Mouse (Mus musculus) liver, embryonic 11.5 days (tissue): ENCODE results near the gene Wdr18. TPM values are rescaled to one million over a fixed set of nuclear protein-coding genes. Genes with fewer than 3 reads are reported as not detected.
"Not testable (repeated sequence)": the region's sequence is repeated elsewhere in the genome, so short reads cannot be mapped to it uniquely, and the experiment has no call there.

Source experiments
- ATAC-seq: fragments of 200-750 bp; cut with Nextera tagmentation; replicated peaks from 2 replicates; pipeline ENCODE4 v1.8.0; 2017; ENCODE audit warnings: moderate number of reproducible peaks, mild to moderate bottlenecking, moderate TSS enrichment, moderate library complexity; ENCODE audit not compliant: low FRiP score
- DNase-seq: peaks from one replicate; pipeline ENCODE4 v3.0.0-alpha.2; 2017; ENCODE audit warnings: low spot score
- H3K27ac ChIP-seq: fragments of 300-500 bp; sonication (generic); 2 replicates; pipeline ENCODE4 v1.5.1; 2014; ENCODE audit warnings: mild to moderate bottlenecking, low read depth, low read length, control low read depth
- H3K27me3 ChIP-seq: fragments of 300-500 bp; sonication (generic); replicated peaks from 2 replicates; pipeline ENCODE4 v1.6.1; 2014; ENCODE audit warnings: low read length, mixed read lengths; ENCODE audit not compliant: control insufficient read depth, insufficient read depth
- H3K36me3 ChIP-seq: fragments of 300-500 bp; sonication (generic); 2 replicates; pipeline ENCODE4 v1.6.1; 2014; ENCODE audit warnings: mild to moderate bottlenecking, low read length, moderate library complexity, mixed read lengths; ENCODE audit not compliant: control insufficient read depth, insufficient read depth
- H3K4me1 ChIP-seq: fragments of 300-500 bp; sonication (generic); replicated peaks from 2 replicates; pipeline ENCODE4 v1.6.1; 2014; ENCODE audit warnings: low read length, mixed read lengths; ENCODE audit not compliant: control insufficient read depth, insufficient read depth
- H3K4me2 ChIP-seq: fragments of 300-500 bp; sonication (generic); 2 replicates; pipeline ENCODE4 v1.6.1; 2014; ENCODE audit warnings: mild to moderate bottlenecking, control low read depth, moderate library complexity
- H3K4me3 ChIP-seq: fragments of 300-500 bp; sonication (generic); 2 replicates; pipeline ENCODE4 v1.5.1; 2014; ENCODE audit warnings: low read depth, low read length, control low read depth
- H3K9ac ChIP-seq: fragments of 300-500 bp; sonication (generic); 2 replicates; pipeline ENCODE4 v1.6.1; 2014; ENCODE audit warnings: low read depth, low read length, control low read depth
- H3K9me3 ChIP-seq: fragments of 300-500 bp; sonication (generic); 2 replicates; pipeline ENCODE4 v1.6.1; 2016; ENCODE audit warnings: low read length, inconsistent platforms, mixed read lengths; ENCODE audit not compliant: control insufficient read depth
- WGBS: fragments of 180-500 bp; shearing (Covaris S2); extraction: QIAGEN DNeasy Blood & Tissue Kit; methylation state at CpG from one replicate; pipeline ENCODE4 v1.1.7; 2014; 5-methylcytosine and 5-hydroxymethylcytosine counted together
- polyA plus RNA-seq: library from polyadenylated mRNA; unstranded; fragments of >200 nt; fragmentation: Nextera tagmentation; extraction: Ambion mirVana; gene quantifications from 2 replicates; pipeline ENCODE4 v1.2.1, GENCODE M21; 2014

The Wdr18 gene
- polyA plus RNA-seq, 1 experiment from 2014 or later = 164 TPM

DNA sequence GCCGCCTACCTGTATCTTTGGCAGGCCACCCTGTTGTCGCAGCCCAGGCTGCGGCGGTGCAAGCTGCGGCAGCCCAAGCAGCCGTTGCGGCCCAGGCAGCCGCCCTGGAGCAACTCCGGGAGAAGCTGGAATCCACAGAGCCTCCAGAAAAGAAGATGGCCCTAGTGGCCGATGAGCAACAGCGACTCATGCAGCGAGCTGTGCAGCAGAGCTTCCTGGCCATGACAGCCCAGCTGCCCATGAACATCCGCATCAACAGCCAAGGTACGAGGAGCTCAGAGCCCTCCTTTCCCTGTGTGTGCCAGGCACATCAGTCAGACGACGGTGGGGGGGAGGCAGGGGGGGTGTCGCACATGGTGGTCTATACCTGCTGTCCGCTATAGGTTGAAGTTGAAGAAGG lies 9.3 kb upstream of the Wdr18 start:
- ATAC-seq = no peak
- Histone ChIP-seq H3K4me3 (no peak overlapping the region), H3K27ac (no peak overlapping the region), H3K4me1 (peaks cover 22% of the 10 kb centered on the region), H3K4me2 (no peak overlapping the region), H3K36me3 (peaks cover 23% of the 10 kb centered on the region), H3K9me3 (no peaks in the 10 kb centered on the region), H3K9ac (no peak overlapping the region), H3K27me3 (no peaks in the 10 kb centered on the region)
- 87% methylated on average over 18 of the region's 18 CpGs for WGBS
- no peak for DNase-seq

GRCm38 (mm10) chr10:79953946-79954345 lies 6.0 kb upstream of the Wdr18 start:
- Histone ChIP-seq H3K9me3 (no peaks in the 10 kb centered on the region), H3K4me1 (peaks cover 5% of the 10 kb centered on the region; the same call in 1 of the 2 replicates), H3K36me3 (peaks cover 23% of the 10 kb centered on the region), H3K27me3 (no peaks in the 10 kb centered on the region), H3K4me3 (no peak overlapping the region), H3K27ac (no peak overlapping the region), H3K9ac (no peak overlapping the region), H3K4me2 (no peak overlapping the region)
- ATAC-seq (no peak), DNase-seq (no peak)
- WGBS = 81% methylated on average over 6 of the region's 6 CpGs

GRCm38 (mm10) chr10:79955691-79956090 lies 4.3 kb upstream of the Wdr18 start:
- Histone ChIP-seq H3K27ac (no peak overlapping the region), H3K9ac (no peak overlapping the region)
- 72% methylated on average over 9 of the region's 9 CpGs for WGBS

GRCm38 (mm10) chr10:79956643-79957154 lies 3.3 kb upstream of the Wdr18 start:
- DNase-seq (no peak), ATAC-seq (no peak)
- no peak overlapping the region for H3K27ac ChIP-seq
- peaks cover 13% of the 10 kb centered on the region for H3K4me1 ChIP-seq
- H3K36me3 ChIP-seq = peaks cover 6% of the 10 kb centered on the region; the same call in 1 of the 2 replicates
- no peaks in the 10 kb centered on the region for H3K27me3 ChIP-seq
- H3K9me3 ChIP-seq = no peaks in the 10 kb centered on the region
- WGBS = 40% methylated on average over 4 of the region's 4 CpGs
- H3K4me2 ChIP-seq = no peak overlapping the region
- H3K9ac ChIP-seq = no peak overlapping the region
- H3K4me3 ChIP-seq = no peak overlapping the region

More at GRCm38 (mm10) chr10:79955691-79956090, 4.3 kb upstream of the Wdr18 start:
- H3K4me3 ChIP-seq = no peak overlapping the region
- ATAC-seq (no peak), DNase-seq (no peak)
- H3K4me2 ChIP-seq = no peak overlapping the region
- peaks cover 6% of the 10 kb centered on the region for H3K4me1 ChIP-seq
- no peaks in the 10 kb centered on the region for H3K27me3 ChIP-seq
- H3K9me3 ChIP-seq = no peaks in the 10 kb centered on the region
- H3K36me3 ChIP-seq = peaks cover 8% of the 10 kb centered on the region

GRCm38 (mm10) chr10:79958140-79958816 lies 1.7 kb upstream of the Wdr18 start:
- H3K4me2 ChIP-seq = peak overlapping the region; percentile 51
- 0 out of 2 replicates have a peak overlapping the region, but pooled peaks have one; percentile 10 for H3K4me3 ChIP-seq
- DNase-seq (peak; percentile 82), ATAC-seq (no peak)
- WGBS = 17% methylated on average over 21 of the region's 21 CpGs
- peak overlapping the region; percentile 25; the same call in 1 of the 2 replicates for H3K9ac ChIP-seq
- peak overlapping the region; percentile 43 for H3K27ac ChIP-seq
- H3K27me3 ChIP-seq = no peaks in the 10 kb centered on the region
- peaks cover 13% of the 10 kb centered on the region for H3K4me1 ChIP-seq
- no peaks in the 10 kb centered on the region for H3K9me3 ChIP-seq
- peaks cover 20% of the 10 kb centered on the region for H3K36me3 ChIP-seq

DNA sequence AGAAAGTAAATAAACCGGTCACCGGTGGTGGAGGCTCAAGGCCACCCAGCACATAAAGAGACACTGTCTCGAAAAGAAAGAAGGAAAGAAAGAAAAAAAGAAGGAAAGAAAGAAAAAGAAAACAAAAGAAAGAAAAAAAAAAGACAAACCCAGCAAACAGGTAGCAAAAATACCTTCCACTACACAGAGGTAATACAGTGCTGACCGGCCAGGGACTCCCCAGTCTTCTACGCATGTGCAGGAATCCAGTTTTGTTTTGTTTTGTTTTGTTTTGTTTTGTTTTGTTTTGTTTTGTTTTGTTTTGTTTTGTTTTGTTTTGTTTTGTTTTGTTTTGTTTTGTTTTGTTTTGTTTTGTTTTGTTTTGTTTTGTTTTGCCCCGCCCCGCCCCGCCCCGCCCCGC lies 540 bp upstream of the Wdr18 start:
- WGBS = 39% methylated on average over 9 of the region's 10 CpGs
- H3K4me3 ChIP-seq = 0 out of 2 replicates have a peak overlapping the region, but pooled peaks have one; percentile 10
- H3K27ac ChIP-seq = not testable (repeated sequence)

DNA sequence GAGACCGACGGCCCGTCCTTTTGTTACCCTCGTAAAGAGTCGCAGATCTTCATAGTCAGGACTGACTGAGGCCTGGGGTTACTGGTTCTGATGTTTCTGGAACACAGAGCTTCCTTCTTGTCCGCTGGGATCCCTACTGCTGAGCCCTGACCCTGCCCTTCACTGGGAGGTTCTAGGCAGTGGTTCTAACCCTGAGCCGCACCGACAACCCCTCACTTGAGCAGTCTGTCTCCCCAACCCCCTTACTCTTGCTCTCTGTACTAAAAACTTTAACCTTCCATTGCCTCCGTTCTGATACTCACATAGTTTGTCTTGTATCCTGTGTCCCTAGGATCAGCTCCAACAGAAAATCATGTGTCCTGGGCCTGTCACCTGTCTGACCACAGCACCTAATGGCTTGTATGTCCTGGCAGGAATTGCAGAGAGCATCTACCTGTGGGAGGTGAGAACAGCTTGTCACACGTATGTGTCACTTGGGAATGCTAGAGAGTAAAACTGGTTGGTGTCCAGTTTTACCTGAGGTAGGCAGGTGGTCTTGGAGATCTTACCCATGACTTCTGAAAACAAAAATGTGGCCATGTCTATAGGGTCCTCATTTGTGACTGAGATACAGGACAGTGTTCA lies 831 bp downstream of the Wdr18 start:
- Histone ChIP-seq H3K27me3 (no peaks in the 10 kb centered on the region), H3K36me3 (peaks cover 41% of the 10 kb centered on the region), H3K4me3 (peak overlapping the region; percentile 97), H3K4me1 (peaks cover 13% of the 10 kb centered on the region), H3K27ac (peak overlapping the region; percentile 69; the same call in 1 of the 2 replicates), H3K9ac (peak overlapping the region; percentile 84), H3K4me2 (peak overlapping the region; percentile 77), H3K9me3 (no peaks in the 10 kb centered on the region)
- no peak for ATAC-seq
- 11% methylated on average over 10 of the region's 10 CpGs for WGBS
- no peak for DNase-seq

More for the DNA sequence above, 540 bp upstream of the Wdr18 start:
- ATAC-seq, H3K27me3 ChIP-seq, H3K9ac ChIP-seq, DNase-seq, H3K9me3 ChIP-seq: not testable (repeated sequence)
- H3K4me2 ChIP-seq = peak overlapping the region; percentile 44
- H3K4me1 ChIP-seq = peaks cover 13% of the 10 kb centered on the region
- peaks cover 29% of the 10 kb centered on the region for H3K36me3 ChIP-seq

GRCm38 (mm10) chr10:79964727-79965126 lies 4.8 kb downstream of the Wdr18 start:
- Histone ChIP-seq H3K36me3 (peaks cover 64% of the 10 kb centered on the region), H3K27ac (no peak overlapping the region), H3K27me3 (peaks cover 5% of the 10 kb centered on the region), H3K4me3 (no peak overlapping the region), H3K4me1 (peaks cover 9% of the 10 kb centered on the region), H3K9me3 (no peaks in the 10 kb centered on the region), H3K9ac (no peak overlapping the region), H3K4me2 (no peak overlapping the region)
- WGBS = 93% methylated on average over 7 of the region's 7 CpGs
- DNase-seq (no peak), ATAC-seq (no peak)
